Mouse (Mus musculus) Muller cell, postnatal 12 days (primary cell): ENCODE measurements around the gene Gpatch4.

Source experiments
- DNase-seq: peaks from one replicate; pipeline ENCODE4 v3.0.0-alpha.2; 2015; ENCODE audit errors: inconsistent ontology term

The Gpatch4 gene

DNA sequence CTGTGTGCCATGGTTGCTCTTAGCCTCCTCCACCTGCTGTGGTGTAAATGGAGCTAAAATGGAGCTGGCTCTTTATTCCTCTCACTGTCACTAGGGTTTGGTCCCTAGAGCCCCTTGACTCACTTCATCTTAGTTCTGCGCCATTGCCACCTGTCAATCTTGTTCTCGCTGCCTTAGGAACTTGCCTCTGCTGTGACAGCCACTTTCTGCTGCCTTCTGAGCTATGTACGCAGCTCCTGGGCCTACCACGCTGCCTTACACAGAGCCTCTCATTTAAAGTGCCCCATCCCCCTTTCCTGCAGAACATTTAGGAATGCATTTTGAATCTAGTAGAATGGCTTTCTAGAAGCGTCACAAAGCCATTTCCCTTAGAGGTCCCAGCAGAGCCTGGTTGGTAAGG lies 51.2 kb downstream of the Gpatch4 start:
- no peak for DNase-seq

DNA sequence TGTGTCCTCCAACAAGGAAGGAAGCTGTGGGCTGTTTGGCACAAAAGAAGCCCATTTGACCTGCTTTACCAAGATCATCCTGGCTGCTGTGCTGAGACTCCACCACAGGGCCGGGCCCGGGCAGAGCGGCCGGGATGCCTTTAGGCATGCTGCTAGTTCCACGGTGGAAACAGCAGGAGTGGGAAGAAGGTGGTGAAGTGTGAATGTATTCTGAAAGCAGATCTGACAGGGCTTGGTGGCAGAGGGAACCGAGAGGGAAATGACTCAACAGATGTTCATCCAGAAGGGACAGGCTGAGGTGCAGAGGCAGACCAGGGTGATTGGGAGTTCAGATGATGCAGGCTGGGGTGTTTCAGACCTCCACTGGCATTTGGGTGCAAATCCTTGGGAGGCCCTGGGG lies 54.8 kb downstream of the Gpatch4 start:
- peak; percentile 49 for DNase-seq

DNA sequence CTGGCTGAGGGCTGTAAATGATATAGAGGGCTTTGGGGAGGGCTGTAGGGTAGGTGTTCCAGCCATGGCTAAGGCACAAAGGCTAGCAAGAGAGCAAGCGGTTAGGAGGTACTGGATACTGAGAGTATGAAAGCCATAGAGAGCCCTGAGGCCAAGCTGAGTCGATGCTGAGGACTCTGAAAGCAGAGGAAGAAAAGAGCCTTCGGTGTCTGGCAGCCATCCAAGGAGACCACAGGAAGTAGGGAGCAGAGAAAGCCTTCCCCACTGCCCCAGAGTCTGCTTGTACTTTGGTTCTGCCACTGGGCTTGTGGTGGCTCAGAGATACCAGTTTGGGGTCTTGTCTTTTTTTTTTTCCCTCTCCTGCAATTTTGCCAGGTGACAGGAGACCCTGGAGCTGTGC lies 57.3 kb downstream of the Gpatch4 start:
- DNase-seq, result peak; percentile 63

GRCm38 (mm10) chr3:88101736-88102135 lies 58.8 kb downstream of the Gpatch4 start:
- no peak for DNase-seq

DNA sequence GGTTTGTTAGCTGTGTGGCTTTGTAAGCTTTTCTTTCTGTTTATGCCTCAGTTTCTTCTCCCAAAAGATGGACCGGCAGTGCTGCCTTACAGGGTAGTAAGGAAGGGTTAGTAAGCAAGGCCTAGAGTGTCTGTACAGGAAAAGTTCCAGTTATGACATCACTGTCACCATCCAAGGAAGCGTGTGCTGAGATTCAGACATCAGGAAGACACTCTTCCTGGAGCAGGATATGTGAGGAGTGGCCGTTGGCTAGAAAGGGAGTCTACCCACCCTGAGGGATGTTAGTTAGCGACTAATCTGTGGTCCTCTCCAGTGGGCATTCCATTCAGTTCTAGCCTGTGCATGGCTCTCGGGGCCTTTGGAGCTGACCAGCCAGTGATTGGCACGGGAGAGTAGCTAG lies 59.3 kb downstream of the Gpatch4 start:
- DNase-seq, result no peak

- no peak for DNase-seq
Measured at GRCm38 (mm10) chr3:88102611-88103010, 59.7 kb downstream of the Gpatch4 start.
